Mouse (Mus musculus) kidney, adult 2 months (tissue): ENCODE results near the gene Ccdc175.

ENCODE experiments used
- CTCF ChIP-seq: fragments of 200-500 bp; conservative IDR thresholded peaks from 2 replicates; pipeline ENCODE4 v1.5.1; 2011; ENCODE audit warnings: low read depth, mild to moderate bottlenecking, control low read depth, low read length, moderate library complexity, mixed read lengths; ENCODE audit not compliant: insufficient read depth, insufficient read length
- POLR2A ChIP-seq: fragments of 200-500 bp; IDR thresholded peaks from one replicate; pipeline ENCODE4 v1.6.1; 2011; ENCODE audit warnings: low read depth, low read length, control low read depth

DNA sequence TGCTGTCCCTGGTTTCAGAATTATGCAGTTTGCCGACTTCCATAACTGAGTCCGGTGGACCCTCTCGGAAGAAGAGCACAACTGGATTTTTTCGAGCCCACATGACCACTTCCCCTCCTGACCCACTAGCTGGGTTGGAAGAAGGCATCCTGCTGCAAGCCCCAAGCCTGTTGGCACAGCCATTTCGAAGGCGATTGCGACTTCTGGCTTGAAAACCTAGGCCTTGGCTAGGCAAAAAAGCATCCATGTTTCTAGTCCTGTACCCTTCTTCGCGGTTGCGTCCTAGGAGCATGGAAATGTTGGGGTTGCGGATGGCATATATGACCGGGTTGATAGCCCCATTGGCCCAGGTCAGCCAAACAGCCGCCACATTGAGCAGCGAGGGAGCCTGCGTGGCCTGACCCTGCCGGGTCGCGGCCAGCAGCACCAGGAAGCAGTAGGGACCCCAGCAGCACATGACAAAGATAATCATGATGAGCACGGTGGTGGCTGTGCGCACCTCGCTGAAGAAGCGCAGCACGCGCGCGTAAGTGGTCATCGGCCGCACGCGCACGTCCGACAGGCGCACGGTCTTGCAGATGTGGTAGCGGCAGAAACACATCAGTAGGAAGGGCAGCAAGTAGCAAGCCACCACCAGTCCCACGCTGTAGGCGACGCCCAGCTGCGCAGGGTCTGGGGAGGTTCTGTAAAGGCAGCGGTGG lies 115.1 kb downstream of the Ccdc175 start:
- no peak for TF ChIP-seq POLR2A
- TF ChIP-seq CTCF, result no peak
